Mouse (Mus musculus) intestine, postnatal 0 days (tissue): ENCODE results near the gene Prim1. TPM values are rescaled to one million over a fixed set of nuclear protein-coding genes. Genes with fewer than 3 reads are reported as not detected.

Experiments
- ATAC-seq: fragments of 200-750 bp; cut with Nextera tagmentation; 2 replicates; pipeline ENCODE4 v1.8.0; 2017; ENCODE audit warnings: mild to moderate bottlenecking, moderate TSS enrichment, moderate library complexity
- H3K27ac ChIP-seq: fragments of 300-500 bp; sonication (generic); 2 replicates; pipeline ENCODE4 v1.5.1; 2014; ENCODE audit warnings: mild to moderate bottlenecking, low read depth, low read length, moderate library complexity
- H3K27me3 ChIP-seq: fragments of 300-500 bp; sonication (generic); replicated peaks from 2 replicates; pipeline ENCODE4 v1.6.1; 2014; ENCODE audit warnings: low read length, mixed read lengths; ENCODE audit not compliant: control insufficient read depth, insufficient read depth
- H3K36me3 ChIP-seq: fragments of 300-500 bp; sonication (generic); 2 replicates; pipeline ENCODE4 v1.6.1; 2014; ENCODE audit warnings: mild to moderate bottlenecking, moderate library complexity; ENCODE audit not compliant: control insufficient read depth, insufficient read depth
- H3K4me1 ChIP-seq: fragments of 300-500 bp; sonication (generic); replicated peaks from 2 replicates; pipeline ENCODE4 v1.6.1; 2014; ENCODE audit warnings: antibody characterized with exemption, low read length, mixed read lengths; ENCODE audit not compliant: control insufficient read depth, insufficient read depth
- H3K4me2 ChIP-seq: fragments of 300-500 bp; sonication (generic); replicated peaks from 2 replicates; pipeline ENCODE4 v1.6.1; 2014; ENCODE audit warnings: low read depth, mild to moderate bottlenecking, moderate library complexity
- H3K4me3 ChIP-seq: fragments of 300-500 bp; sonication (generic); 2 replicates; pipeline ENCODE4 v1.5.1; 2014; ENCODE audit warnings: low read depth, low read length
- H3K9ac ChIP-seq: fragments of 300-500 bp; sonication (generic); 2 replicates; pipeline ENCODE4 v1.6.1; 2014; ENCODE audit warnings: mild to moderate bottlenecking, low read depth, low read length
- H3K9me3 ChIP-seq: fragments of 300-500 bp; sonication (generic); 2 replicates; pipeline ENCODE4 v1.6.1; 2016; ENCODE audit warnings: mixed run types; ENCODE audit not compliant: control insufficient read depth
- CTCF ChIP-seq: sonication (generic); IDR thresholded peaks from 2 replicates; pipeline ENCODE4 v1.5.1; 2016; ENCODE audit warnings: low read depth, mild to moderate bottlenecking, control low read depth, antibody characterized with exemption, moderate library complexity
- WGBS: fragments of 180-500 bp; shearing (Covaris S2); extraction: QIAGEN DNeasy Blood & Tissue Kit; methylation state at CpG from one replicate; pipeline ENCODE4 v1.1.7; 2014; 5-methylcytosine and 5-hydroxymethylcytosine counted together
- polyA plus RNA-seq: library from polyadenylated mRNA; unstranded; fragments of >200 nt; fragmentation: Nextera tagmentation; extraction: Ambion mirVana; gene quantifications from 2 replicates; pipeline ENCODE4 v1.2.1, GENCODE M21; 2015

Gene Prim1
- 18.7 and 22.1 TPM in 2 replicates for polyA plus RNA-seq

DNA sequence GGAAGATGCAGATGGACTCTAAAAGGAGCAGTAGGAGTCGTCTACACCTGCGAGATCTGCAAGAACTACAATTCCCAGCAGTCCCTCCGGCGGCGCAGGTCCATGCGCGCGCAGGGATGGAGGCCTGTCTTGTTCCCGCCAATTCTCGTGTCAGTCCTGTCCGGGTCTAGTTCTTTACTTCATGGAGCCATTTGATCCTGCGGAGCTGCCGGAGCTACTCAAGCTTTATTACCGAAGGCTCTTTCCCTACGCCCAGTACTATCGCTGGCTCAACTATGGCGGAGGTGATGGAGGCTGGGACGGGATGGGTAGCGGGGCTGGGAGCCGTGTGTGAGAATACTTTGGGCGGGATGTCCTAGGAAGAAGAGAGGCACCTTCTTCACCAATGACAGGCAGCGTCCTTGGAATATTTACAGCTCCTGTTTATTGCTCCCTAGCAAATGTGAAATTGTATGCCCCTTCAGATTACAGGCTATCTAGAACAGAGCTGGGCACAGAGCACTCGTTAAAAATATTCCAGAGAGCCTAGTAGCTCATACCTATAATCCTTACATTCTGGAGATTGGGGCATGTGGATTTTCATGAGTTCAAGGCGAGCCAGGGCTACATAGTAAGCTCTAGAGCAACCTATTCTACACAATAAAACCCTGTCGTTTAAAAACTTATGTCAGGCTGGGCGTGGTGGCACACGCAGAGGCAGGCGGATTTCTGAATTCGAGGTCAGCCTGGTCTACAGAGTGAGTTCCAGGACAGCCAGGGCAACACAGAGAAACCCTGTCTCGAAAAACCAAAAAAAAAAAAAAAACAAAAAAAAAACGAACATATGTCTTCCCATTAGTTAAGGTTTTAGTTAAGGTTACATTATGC is at the start of gene Prim1:
Gene Prim1, plus strand, starts transcription at position 101 of the 867 bp plus-strand sequence.
- Histone ChIP-seq H3K27ac (no peak within 1 kb of the TSS; the same call in 1 of the 2 replicates), H3K9ac (no peak within 1 kb of the TSS), H3K4me1 (no peaks in the 10 kb centered on the region), H3K9me3 (no peaks in the 10 kb centered on the region), H3K4me3 (peak within 1 kb of the TSS; percentile 53), H3K27me3 (no peaks in the 10 kb centered on the region), H3K4me2 (peak within 1 kb of the TSS; percentile 68), H3K36me3 (no peaks in the 10 kb centered on the region; the same call in 1 of the 2 replicates)
- 2% methylated on average over 31 of the region's 31 CpGs for WGBS
- no peak for TF ChIP-seq CTCF
- ATAC-seq = peak; percentile 93

DNA sequence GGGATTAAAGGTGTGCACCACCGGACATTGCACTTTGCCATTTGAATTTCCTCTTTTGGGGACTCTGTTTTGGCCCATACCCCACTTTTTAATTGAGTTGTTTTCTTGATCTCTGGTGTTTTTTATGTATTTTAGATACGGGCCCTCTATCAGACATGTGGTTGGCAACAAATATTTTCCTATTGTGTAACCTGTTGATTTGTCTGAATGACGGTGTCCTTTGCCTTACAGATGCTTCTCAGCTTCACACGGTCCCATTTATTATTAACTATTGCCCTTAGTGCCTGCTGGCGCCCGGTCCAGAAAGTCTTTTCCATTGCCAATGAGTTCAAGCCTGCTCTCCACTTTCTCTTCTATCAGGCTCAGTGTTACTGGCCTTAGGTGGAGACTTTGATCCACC is 48.5 kb upstream of the Prim1 start:
- H3K36me3 ChIP-seq = no peaks in the 10 kb centered on the region
- WGBS = 53% methylated on average over 6 of the region's 6 CpGs
- H3K4me2 ChIP-seq = no peak overlapping the region
- TF ChIP-seq CTCF = no peak
- ATAC-seq = no peak
- 0 out of 2 replicates have a peak, but pooled peaks cover 4% of the 10 kb centered on the region for H3K4me1 ChIP-seq
- no peak overlapping the region for H3K9ac ChIP-seq
- no peaks in the 10 kb centered on the region for H3K9me3 ChIP-seq
- H3K27ac ChIP-seq = no peak overlapping the region
- H3K4me3 ChIP-seq = no peak overlapping the region
- no peaks in the 10 kb centered on the region for H3K27me3 ChIP-seq

DNA sequence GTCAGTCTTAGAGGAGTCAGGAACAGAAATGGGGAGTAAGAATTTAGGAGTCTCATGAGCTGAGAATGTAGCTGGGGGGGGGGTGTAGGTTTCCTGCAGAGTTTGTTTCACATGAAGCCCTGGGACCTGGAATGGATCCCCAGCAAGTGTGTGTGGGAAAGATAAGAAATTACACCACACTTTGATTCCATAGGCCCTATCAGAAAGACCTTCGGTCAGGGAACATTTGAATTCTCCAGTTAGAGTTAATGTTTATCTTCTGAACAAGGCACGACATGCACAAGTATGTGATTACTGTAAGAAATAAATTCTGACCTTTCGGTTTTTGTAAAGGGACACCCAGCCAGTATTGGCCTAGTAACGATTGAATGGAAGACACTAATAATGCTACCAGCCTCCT is 45.1 kb upstream of the Prim1 start:
- TF ChIP-seq CTCF = no peak

DNA sequence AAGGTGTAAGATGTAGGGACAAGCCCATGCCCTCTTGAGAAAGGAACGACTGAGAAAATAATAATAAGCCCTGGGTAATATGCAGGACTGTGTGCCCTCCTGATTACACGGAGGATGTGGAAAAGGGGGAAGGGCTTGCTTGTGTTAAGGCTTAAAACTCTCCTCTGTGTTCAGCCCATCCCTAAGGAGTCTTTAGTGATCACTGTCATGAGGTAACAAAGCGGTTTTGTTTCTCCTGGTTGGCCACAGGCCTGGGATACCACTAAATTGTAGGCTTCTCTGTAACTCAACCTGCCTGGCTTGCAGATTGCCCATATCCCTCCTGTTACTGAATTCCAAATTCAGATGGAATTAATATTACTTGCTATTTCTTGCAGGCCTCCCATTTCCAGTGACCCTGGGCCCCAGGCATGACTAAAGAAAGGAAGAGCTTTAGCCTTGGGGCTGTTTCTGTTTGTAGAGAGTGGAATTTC is 44.6 kb upstream of the Prim1 start:
- Histone ChIP-seq H3K27me3 (no peaks in the 10 kb centered on the region), H3K9ac (no peak overlapping the region), H3K27ac (peak overlapping the region; percentile 70), H3K4me3 (no peak overlapping the region), H3K36me3 (no peaks in the 10 kb centered on the region), H3K4me2 (no peak overlapping the region), H3K9me3 (no peaks in the 10 kb centered on the region), H3K4me1 (no peaks in the 10 kb centered on the region)
- ATAC-seq = 0 out of 2 replicates have a peak, but pooled peaks have one; percentile 40
- 38% methylated on average over 3 of the region's 3 CpGs for WGBS
- TF ChIP-seq CTCF = no peak

More for the DNA sequence above, 45.1 kb upstream of the Prim1 start:
- no peaks in the 10 kb centered on the region for H3K27me3 ChIP-seq
- H3K4me2 ChIP-seq = no peak overlapping the region
- 33% methylated on average over 4 of the region's 4 CpGs for WGBS
- H3K36me3 ChIP-seq = no peaks in the 10 kb centered on the region
- H3K9me3 ChIP-seq = no peaks in the 10 kb centered on the region
- peak overlapping the region; percentile 70 for H3K27ac ChIP-seq
- H3K4me3 ChIP-seq = no peak overlapping the region
- H3K4me1 ChIP-seq = no peaks in the 10 kb centered on the region
- peak; percentile 84 for ATAC-seq
- H3K9ac ChIP-seq = no peak overlapping the region

DNA sequence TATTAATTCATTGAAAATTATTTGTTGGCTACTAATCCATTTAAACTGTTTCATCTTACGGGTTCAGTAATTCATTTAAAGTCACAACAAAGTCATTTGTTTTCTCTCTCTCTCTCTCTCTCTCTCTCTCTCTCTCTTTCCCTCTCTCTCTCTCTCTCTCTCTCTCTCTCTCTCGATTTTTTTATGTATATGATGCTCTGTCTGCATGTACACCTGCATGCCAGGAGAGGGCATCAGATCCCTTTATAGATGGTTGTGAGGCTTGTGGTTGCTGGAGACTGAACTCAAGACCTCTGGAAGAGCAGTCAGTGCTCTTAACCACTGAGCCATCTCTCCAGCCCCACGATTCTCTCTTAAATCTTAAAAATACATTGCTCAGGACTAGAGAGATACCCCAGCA is 43.8 kb upstream of the Prim1 start:
- H3K4me3 ChIP-seq = no peak overlapping the region
- ATAC-seq = no peak
- no peak overlapping the region for H3K9ac ChIP-seq
- 60% methylated on average over 3 of the region's 3 CpGs for WGBS
- no peak overlapping the region for H3K27ac ChIP-seq
- no peaks in the 10 kb centered on the region for H3K27me3 ChIP-seq
- H3K4me2 ChIP-seq = no peak overlapping the region
- H3K9me3 ChIP-seq = no peaks in the 10 kb centered on the region
- no peaks in the 10 kb centered on the region for H3K36me3 ChIP-seq
- peak; percentile 61 for TF ChIP-seq CTCF
- H3K4me1 ChIP-seq = no peaks in the 10 kb centered on the region

DNA sequence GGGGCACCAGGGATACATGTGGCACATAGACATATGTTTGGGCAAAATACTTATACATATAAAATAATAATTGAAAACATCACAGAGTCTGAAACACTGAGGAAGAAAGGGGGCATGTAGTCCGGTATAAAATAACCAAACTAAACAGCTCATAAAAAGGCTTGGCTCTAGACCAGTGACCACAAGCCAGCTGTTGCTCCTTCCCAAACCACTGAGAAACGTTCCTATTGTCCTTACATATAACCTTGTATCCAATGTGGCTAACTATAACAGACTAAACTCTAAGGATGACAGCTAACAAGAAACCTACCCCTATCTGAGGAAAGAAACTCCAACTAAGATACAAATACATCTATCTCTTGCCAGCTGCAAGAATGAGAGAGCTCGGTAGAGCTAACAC is 40.9 kb upstream of the Prim1 start:
- 84% methylated on average over 3 of the region's 3 CpGs for WGBS
- Histone ChIP-seq H3K27me3 (no peaks in the 10 kb centered on the region), H3K4me2 (no peak overlapping the region), H3K4me1 (no peaks in the 10 kb centered on the region), H3K27ac (no peak overlapping the region), H3K4me3 (no peak overlapping the region), H3K36me3 (no peaks in the 10 kb centered on the region), H3K9me3 (no peaks in the 10 kb centered on the region), H3K9ac (no peak overlapping the region)
- TF ChIP-seq CTCF = no peak
- ATAC-seq = no peak
